Mouse (Mus musculus): ENCODE results near the gene Hps6. TPM values are rescaled to one million over a fixed set of nuclear protein-coding genes. Genes with fewer than 3 reads are reported as not detected.

Hps6 gene
- polyA plus RNA-seq, 1 experiment from 2014 or later = 8.8 TPM

Other genes with a start within 250 kb of the Hps6 start
- 24.5 and 25.0 TPM in 2 replicates for gene Mgea5, start 219.7 kb upstream of the Hps6 start, polyA plus RNA-seq (2015; fragmentation: Nextera tagmentation; extraction: Ambion mirVana)
- 1.8 and 2.0 TPM in 2 replicates for gene Kcnip2, start 187.4 kb upstream of the Hps6 start, polyA plus RNA-seq (2015; fragmentation: Nextera tagmentation; extraction: Ambion mirVana)
- gene Armh3, start 5.0 kb upstream of the Hps6 start, polyA plus RNA-seq (2015; fragmentation: Nextera tagmentation; extraction: Ambion mirVana) = 17.2 and 17.3 TPM in 2 replicates
- 23.4 and 27.5 TPM in 2 replicates for gene Pprc1, start 41.4 kb downstream of the Hps6 start, polyA plus RNA-seq (2015; fragmentation: Nextera tagmentation; extraction: Ambion mirVana)
- gene Ldb1, start 41.7 kb downstream of the Hps6 start, polyA plus RNA-seq (2015; fragmentation: Nextera tagmentation; extraction: Ambion mirVana) = 23.3 and 26.3 TPM in 2 replicates
- gene Nolc1, start 72.4 kb downstream of the Hps6 start, polyA plus RNA-seq (2015; fragmentation: Nextera tagmentation; extraction: Ambion mirVana) = 77.2 and 88.8 TPM in 2 replicates
- gene Elovl3, start 128.4 kb downstream of the Hps6 start, polyA plus RNA-seq (2015; fragmentation: Nextera tagmentation; extraction: Ambion mirVana) = not detected in 2 replicates
- gene Pitx3, start 144.8 kb downstream of the Hps6 start, polyA plus RNA-seq (2015; fragmentation: Nextera tagmentation; extraction: Ambion mirVana) = not detected in 2 replicates
- 33.6 and 36.6 TPM in 2 replicates for gene Gbf1, start 149.0 kb downstream of the Hps6 start, polyA plus RNA-seq (2015; fragmentation: Nextera tagmentation; extraction: Ambion mirVana)

All from intestine, embryonic 16.5 days (tissue).